In the genomic region with DNA sequence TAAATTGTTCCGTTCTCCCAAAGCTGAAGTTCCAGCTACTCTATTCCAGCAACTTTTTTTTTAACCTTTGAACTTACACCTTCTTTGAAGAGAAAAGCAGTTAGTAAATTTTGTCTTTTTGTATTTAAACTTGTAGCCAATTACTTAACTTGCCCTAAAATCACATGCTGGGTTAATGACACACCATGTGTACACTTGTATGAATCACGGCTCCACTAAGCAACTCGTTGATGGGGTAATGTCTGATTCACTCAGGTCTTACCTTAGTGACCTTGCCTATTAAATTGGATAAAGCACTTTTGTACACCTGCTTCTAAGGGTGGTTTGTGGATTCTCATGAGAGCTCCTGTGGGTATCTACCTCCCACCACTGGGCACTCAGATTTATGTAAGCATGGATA, we compare ENCODE assay signal across 28 mouse cellular contexts.
DNase-seq lines count a peak whose midpoint lies in the region; ATAC-seq and TF ChIP-seq lines count a peak whose summit lies in the region.
"Had no signal": no experiment of that assay in that cellular context is flagged by ENCODE, and none has a peak within 500 bp of the region (broad histone marks: within the 10 kb centered on the region; RNA-seq: fewer than 3 reads in every experiment).

No protein-coding gene starts in this region.

- no peaks in the 10 kb centered on the region for H3K9me3 ChIP-seq in lung, postnatal 0 days (ENCODE audit: low read length)
- H3K9me3 ChIP-seq: embryonic facial prominence, embryonic 13.5 days; embryonic facial prominence, embryonic 15.5 days; forebrain, embryonic 10.5 days; forebrain, embryonic 12.5 days; G1E had no signal

- CTCF ChIA-PET in Patski (lab: Charles Lee): interaction anchor here (1.1 kb wide), 2 partner anchors 8 to 12 kb away, joined by 3 read pairs; no protein-coding TSS in a partner anchor

- in situ Hi-C loops in Patski (cut with MboI; ENCODE audit: low pct_unique_long_range_greater_than_20kb): loop anchor here (10.0 kb wide), 1 partner anchor 173 kb away; the partner anchor contains the start of gene Gtpbp4

- no peaks in the 10 kb centered on the region for H3K27me3 ChIP-seq in kidney, adult 2 months (replicated peaks; ENCODE audit: control insufficient read depth, insufficient read depth, low read length)
- H3K27me3 ChIP-seq in liver, adult 2 months (ENCODE audit: control insufficient read depth, insufficient read depth, low read length): no peaks in the 10 kb centered on the region
- H3K27me3 ChIP-seq in Patski: no peaks in the 10 kb centered on the region
- H3K27me3 ChIP-seq in lung, postnatal 0 days (replicated peaks; ENCODE audit: insufficient read depth, low read length): no peaks in the 10 kb centered on the region
- H3K27me3 ChIP-seq: CH12.LX; embryonic facial prominence, embryonic 13.5 days; embryonic facial prominence, embryonic 15.5 days; forebrain, embryonic 12.5 days had no signal

- no peak for TF ChIP-seq EP300 in lung, postnatal 0 days (IDR thresholded peaks at IDR 0.05)

- TF ChIP-seq CTCF in kidney, adult 2 months (conservative IDR thresholded peaks at IDR 0.05; ENCODE audit: insufficient read depth, insufficient read length, low read depth, low read length): no peak
- TF ChIP-seq CTCF in liver, adult 2 months (IDR thresholded peaks at IDR 0.05; ENCODE audit: low read depth, low read length): no peak
- TF ChIP-seq CTCF in Patski (IDR thresholded peaks at IDR 0.05): no peak
- no peak for TF ChIP-seq CTCF in lung, postnatal 0 days (IDR thresholded peaks at IDR 0.05)

- DNase-seq in adrenal gland, adult 2 months: peak; percentile 45
- no peak for DNase-seq in adrenal gland, postnatal 14 days
- DNase-seq in kidney, adult 2 months: peak; percentile 67
- DNase-seq in kidney, adult 8-10 months: no peak
- peak; percentile 84 for DNase-seq in liver, adult 2 months (ENCODE audit: extremely low read depth, low read depth, low spot score)
- DNase-seq in liver (no peak), Patski (ENCODE audit: low read depth, low spot score) (no peak)
- no peak for DNase-seq in lung, postnatal 0 days (ENCODE audit: low spot score)
- DNase-seq: adrenal gland, adult 8-10 months; adrenal gland, postnatal 25 days; B cell, adult 2 months; cerebellum, adult 11 months; cerebellum, adult 18-20 months; cerebellum, adult 8-10 months; cerebellum, adult 9-11 months; cerebellum, postnatal 14 days; cerebellum, postnatal 36 days; embryo, embryonic 11 days had no signal

- H3K36me3 ChIP-seq in kidney, adult 2 months (ENCODE audit: control insufficient read depth, insufficient read depth, low read length): peaks cover 13% of the 10 kb centered on the region
- peaks cover 68% of the 10 kb centered on the region for H3K36me3 ChIP-seq in liver, adult 2 months (ENCODE audit: control insufficient read depth, insufficient read depth, low read length)
- H3K36me3 ChIP-seq in lung, postnatal 0 days (ENCODE audit: insufficient read depth, low read length): peaks cover 57% of the 10 kb centered on the region

- no peak overlapping the region for H3K9ac ChIP-seq in liver, adult 2 months (ENCODE audit: low read depth, low read length)
- no peak overlapping the region for H3K9ac ChIP-seq in lung, postnatal 0 days (replicated peaks; ENCODE audit: low read depth)
- H3K9ac ChIP-seq: embryonic facial prominence, embryonic 13.5 days; embryonic facial prominence, embryonic 15.5 days; forebrain, embryonic 12.5 days had no signal

- ATAC-seq in Patski: peak; percentile 47
- ATAC-seq in lung, postnatal 0 days: no peak
- ATAC-seq: CD4-positive, CD25-positive, alpha-beta regulatory T cell, adult 4 months; forebrain, embryonic 14.5 days; forebrain, embryonic 16.5 days had no signal

- H3K79me2 ChIP-seq in liver, adult 2 months (ENCODE audit: control insufficient read depth, insufficient read depth, low read length): no peaks in the 10 kb centered on the region

- H3K4me2 ChIP-seq in lung, postnatal 0 days (replicated peaks; ENCODE audit: low read depth, low read length): no peak overlapping the region
- H3K4me2 ChIP-seq: embryonic facial prominence, embryonic 13.5 days; embryonic facial prominence, embryonic 15.5 days; forebrain, embryonic 12.5 days had no signal

- H3K27ac ChIP-seq in kidney, adult 2 months (ENCODE audit: insufficient read depth, low read depth, low read length): peak overlapping the region; percentile 36
- H3K27ac ChIP-seq in liver, adult 2 months (replicated peaks; ENCODE audit: insufficient read depth, low read depth, low read length): 0 out of 2 replicates have a peak overlapping the region, but pooled peaks have one; percentile 27
- no peak overlapping the region for H3K27ac ChIP-seq in lung, postnatal 0 days (ENCODE audit: low read length)
- H3K27ac ChIP-seq: embryonic facial prominence, embryonic 13.5 days; embryonic facial prominence, embryonic 15.5 days; forebrain, embryonic 10.5 days; forebrain, embryonic 12.5 days had no signal

- 40% methylated on average over 3 of the region's 3 CpGs for WGBS in kidney, adult 2 months
- WGBS in liver, adult 2 months: 27% methylated on average over 3 of the region's 3 CpGs
- 69% methylated on average over 3 of the region's 3 CpGs for WGBS in lung, postnatal 0 days

- H3K4me1 ChIP-seq in kidney, adult 2 months (ENCODE audit: control insufficient read depth, insufficient read depth, low read length): peaks cover 2% of the 10 kb centered on the region; the same call in 1 of the 2 replicates
- peaks cover 4% of the 10 kb centered on the region; the same call in 1 of the 2 replicates for H3K4me1 ChIP-seq in liver, adult 2 months (ENCODE audit: control insufficient read depth, insufficient read depth, low read length)
- H3K4me1 ChIP-seq in lung, postnatal 0 days (ENCODE audit: insufficient read depth, low read depth, low read length): no peaks in the 10 kb centered on the region
- H3K4me1 ChIP-seq: embryonic facial prominence, embryonic 13.5 days; embryonic facial prominence, embryonic 15.5 days; forebrain, embryonic 10.5 days; forebrain, embryonic 12.5 days had no signal

- no peak overlapping the region for H3K4me3 ChIP-seq in kidney, adult 2 months (ENCODE audit: insufficient read depth, low read depth, low read length)
- H3K4me3 ChIP-seq in liver, adult 2 months (ENCODE audit: insufficient read depth, low read depth, low read length): no peak overlapping the region
- H3K4me3 ChIP-seq in lung, postnatal 0 days (ENCODE audit: low read depth, low read length): no peak overlapping the region
- H3K4me3 ChIP-seq: embryonic facial prominence, embryonic 13.5 days; embryonic facial prominence, embryonic 15.5 days; erythroblast, embryonic 14.5 days; forebrain, embryonic 10.5 days; forebrain, embryonic 12.5 days had no signal

- POLR2A ChIA-PET in Patski (lab: Charles Lee): no interaction called here

- no peak for TF ChIP-seq POLR2A in kidney, adult 2 months (IDR thresholded peaks at IDR 0.05; ENCODE audit: low read depth, low read length)
- TF ChIP-seq POLR2A in liver, adult 2 months (IDR thresholded peaks at IDR 0.05; ENCODE audit: extremely low read depth, insufficient read depth, low read length): no peak

Comparison
In these comparisons a context has a peak if more than half of its experiments do, and no peak if none do; other contexts are left out.
1. DNase-seq: peak in adrenal gland, adult 2 months (single experiment), kidney, adult 2 months (single experiment) and liver, adult 2 months (single experiment); none in adrenal gland, postnatal 14 days (single experiment), kidney, adult 8-10 months (0 of 2), liver (single experiment), Patski (single experiment) and lung, postnatal 0 days (single experiment).